Mouse (Mus musculus) MEL (cell line): ENCODE measurements around the gene Gdi2. TPM values are rescaled to one million over a fixed set of nuclear protein-coding genes. Genes with fewer than 3 reads are reported as not detected.

ENCODE experiments used
- DNase-seq: peaks from one replicate; pipeline ENCODE4 v3.0.0; 2011; ENCODE audit warnings: low read depth, low spot score
- H3K27ac ChIP-seq: 2 replicates; pipeline ENCODE4 v1.5.1; 2012; ENCODE audit warnings: low read depth, mild to moderate bottlenecking, control low read depth, low read length, moderate library complexity; ENCODE audit not compliant: control insufficient read depth
- H3K27me3 ChIP-seq, 2 experiments: fragments of 150-350 bp in 1 of 2; sonication (generic) in 1 of 2; 2 replicates each; pipeline ENCODE4 v1.6.1; 2012; ENCODE audit warnings: low read length in 2 of 2, mild to moderate bottlenecking in 2 of 2, improper control_type of control experiment in 1 of 2, moderate library complexity in 1 of 2; ENCODE audit not compliant: insufficient read depth in 2 of 2, control insufficient read depth in 1 of 2
- H3K36me3 ChIP-seq, 2 experiments: 2 replicates each; pipeline ENCODE4 v1.6.1; 2012 to 2014; ENCODE audit warnings: low read length in 2 of 2, improper control_type of control experiment in 1 of 2, inconsistent platforms in 1 of 2, mild to moderate bottlenecking in 1 of 2; ENCODE audit not compliant: insufficient read depth in 2 of 2, control insufficient read depth in 1 of 2
- H3K4me1 ChIP-seq, 2 experiments: fragments of 150-350 bp in 1 of 2; sonication (generic) in 1 of 2; 2 replicates each; pipeline ENCODE4 v1.6.1; 2012; ENCODE audit warnings: low read length in 2 of 2, improper control_type of control experiment in 1 of 2, mild to moderate bottlenecking in 1 of 2; ENCODE audit not compliant: insufficient read depth in 2 of 2, control insufficient read depth in 1 of 2
- H3K4me3 ChIP-seq, 2 experiments: fragments of 150-350 bp in 1 of 2; sonication (generic) in 1 of 2; 2 replicates each; pipeline ENCODE4 v1.5.1; 2012; ENCODE audit warnings: low read depth in 2 of 2, low read length in 2 of 2, mild to moderate bottlenecking in 2 of 2, moderate library complexity in 2 of 2, control low read depth in 1 of 2, improper control_type of control experiment in 1 of 2; ENCODE audit not compliant: control insufficient read depth in 1 of 2, insufficient read depth in 1 of 2
- H3K79me2 ChIP-seq: 2 replicates; pipeline ENCODE4 v1.6.1; 2012; ENCODE audit warnings: mild to moderate bottlenecking, low read length, moderate library complexity; ENCODE audit not compliant: control insufficient read depth, poor library complexity, insufficient read depth
- H3K9ac ChIP-seq: 2 replicates; pipeline ENCODE4 v1.6.1; 2012; ENCODE audit warnings: low read depth, mild to moderate bottlenecking, control low read depth, low read length, moderate library complexity; ENCODE audit not compliant: control insufficient read depth, poor library complexity, severe bottlenecking
- H3K9me3 ChIP-seq: fragments of 150-350 bp; sonication (generic); replicated peaks from 2 replicates; pipeline ENCODE4 v1.6.1; 2012; ENCODE audit warnings: mild to moderate bottlenecking, low read length, improper control_type of control experiment, moderate library complexity; ENCODE audit not compliant: insufficient read depth
- BHLHE40 ChIP-seq: IDR thresholded peaks from 2 replicates; pipeline ENCODE4 v1.6.1; 2012; ENCODE audit warnings: low read depth, mild to moderate bottlenecking, inconsistent platforms, low read length, improper control_type of control experiment, borderline replicate concordance
- CHD1 ChIP-seq: IDR thresholded peaks from 2 replicates; pipeline ENCODE4 v1.6.1; 2012; ENCODE audit warnings: low read depth, mild to moderate bottlenecking, inconsistent platforms, low read length, improper control_type of control experiment
- CHD2 ChIP-seq: IDR thresholded peaks from 2 replicates; pipeline ENCODE4 v1.6.1; 2011; ENCODE audit warnings: low read length, improper control_type of control experiment
- CTCF ChIP-seq, 3 experiments: IDR thresholded peaks in 2 of 3; conservative IDR thresholded peaks in 1 of 3; 2 replicates each; pipeline ENCODE4 v1.5.1; 2011 to 2012; ENCODE audit warnings: low read length in 3 of 3, low read depth in 2 of 3, mild to moderate bottlenecking in 2 of 3, improper control_type of control experiment in 1 of 3, inconsistent platforms in 1 of 3, mixed read lengths in 1 of 3, moderate library complexity in 1 of 3; ENCODE audit not compliant: control insufficient read depth in 1 of 3, insufficient read depth in 1 of 3, poor library complexity in 1 of 3, severe bottlenecking in 1 of 3
- ETS1 ChIP-seq: IDR thresholded peaks from 2 replicates; pipeline ENCODE4 v1.6.1; 2012; ENCODE audit warnings: low read depth, mild to moderate bottlenecking, inconsistent platforms, low read length, improper control_type of control experiment, moderate library complexity
- HCFC1 ChIP-seq: IDR thresholded peaks from 2 replicates; pipeline ENCODE4 v1.6.1; 2012; ENCODE audit warnings: low read depth, mild to moderate bottlenecking, inconsistent platforms, low read length, improper control_type of control experiment, moderate library complexity
- JUND ChIP-seq: IDR thresholded peaks from 2 replicates; pipeline ENCODE4 v1.6.1; 2011; ENCODE audit warnings: low read depth, mild to moderate bottlenecking, improper control_type of control experiment, low read length
- MAX ChIP-seq: IDR thresholded peaks from 2 replicates; pipeline ENCODE4 v1.6.1; 2011; ENCODE audit warnings: low read length, improper control_type of control experiment
- MEF2A ChIP-seq: IDR thresholded peaks from 2 replicates; pipeline ENCODE4 v1.6.1; 2014; ENCODE audit warnings: low read depth, mild to moderate bottlenecking, inconsistent platforms, low read length, improper control_type of control experiment; ENCODE audit not compliant: poor library complexity, insufficient replicate concordance, severe bottlenecking; ENCODE audit errors: extremely low read depth
- MXI1 ChIP-seq: IDR thresholded peaks from 2 replicates; pipeline ENCODE4 v1.6.1; 2011; ENCODE audit warnings: mild to moderate bottlenecking, low read depth, low read length, improper control_type of control experiment
- MYB ChIP-seq: IDR thresholded peaks from 2 replicates; pipeline ENCODE4 v1.6.1; 2011; ENCODE audit warnings: mild to moderate bottlenecking, low read depth, low read length, improper control_type of control experiment
- MYC ChIP-seq: IDR thresholded peaks from 2 replicates; pipeline ENCODE4 v1.6.1; 2011; ENCODE audit warnings: low read depth, mild to moderate bottlenecking, low read length, improper control_type of control experiment, moderate library complexity
- NRF1 ChIP-seq: IDR thresholded peaks from 2 replicates; pipeline ENCODE4 v1.6.1; 2014; ENCODE audit warnings: low read depth, mild to moderate bottlenecking, inconsistent platforms, low read length, improper control_type of control experiment, moderate library complexity; ENCODE audit not compliant: poor library complexity, insufficient read depth, severe bottlenecking
- POLR2A ChIP-seq, 2 experiments: IDR thresholded peaks; 2 replicates each; pipeline ENCODE4 v1.6.1; 2011 to 2012; ENCODE audit warnings: low read length in 2 of 2, mild to moderate bottlenecking in 2 of 2, control low read depth in 1 of 2, improper control_type of control experiment in 1 of 2, low read depth in 1 of 2, moderate library complexity in 1 of 2; ENCODE audit not compliant: control insufficient read depth in 1 of 2, insufficient read depth in 1 of 2, poor library complexity in 1 of 2
- POLR2AphosphoS5 ChIP-seq: IDR thresholded peaks from 2 replicates; pipeline ENCODE4 v1.6.1; 2012; ENCODE audit warnings: low read depth, borderline replicate concordance, mild to moderate bottlenecking, inconsistent platforms, low read length, moderate library complexity, mixed read lengths
- RAD21 ChIP-seq: IDR thresholded peaks from 2 replicates; pipeline ENCODE4 v1.6.1; 2011; ENCODE audit warnings: mild to moderate bottlenecking, low read depth, low read length, improper control_type of control experiment
- SIN3A ChIP-seq: IDR thresholded peaks from 2 replicates; pipeline ENCODE4 v1.6.1; 2012; ENCODE audit warnings: low read length, improper control_type of control experiment, inconsistent platforms
- SMC3 ChIP-seq: IDR thresholded peaks from 2 replicates; pipeline ENCODE4 v1.6.1; 2011; ENCODE audit warnings: low read depth, low read length, improper control_type of control experiment
- TCF12 ChIP-seq: IDR thresholded peaks from 2 replicates; pipeline ENCODE4 v1.6.1; 2014; ENCODE audit warnings: low read depth, mild to moderate bottlenecking, inconsistent platforms, low read length, improper control_type of control experiment, moderate library complexity
- ZC3H11A ChIP-seq: IDR thresholded peaks from 2 replicates; pipeline ENCODE4 v1.6.1; 2012; ENCODE audit warnings: low read depth, mild to moderate bottlenecking, inconsistent platforms, low read length, improper control_type of control experiment
- ZKSCAN1 ChIP-seq: IDR thresholded peaks from 2 replicates; pipeline ENCODE4 v1.6.1; 2012; ENCODE audit warnings: low read depth, mild to moderate bottlenecking, inconsistent platforms, low read length, improper control_type of control experiment, moderate library complexity
- ZMIZ1 ChIP-seq: IDR thresholded peaks from 2 replicates; pipeline ENCODE4 v1.6.1; 2012; ENCODE audit warnings: low read depth, mild to moderate bottlenecking, inconsistent platforms, low read length, improper control_type of control experiment, moderate library complexity
- polyA plus RNA-seq, 2 experiments: library from polyadenylated mRNA; stranded (reverse) in 1 of 2; unstranded in 1 of 2; fragments of >175 nt in 1 of 2; fragments of >200 nt in 1 of 2; gene quantifications; 2 replicates each; pipeline versions ENCODE4 v1.2.1 to v1.2.4; 2012; ENCODE audit warnings: low replicate concordance in 2 of 2, low read depth in 1 of 2; ENCODE audit not compliant: insufficient read length in 2 of 2, insufficient read depth in 1 of 2, missing spikeins in 1 of 2
- total RNA-seq: library from RNA; depleted of rRNA; stranded (reverse); fragments of 300-350 nt; gene quantifications from 2 replicates; pipeline ENCODE4 v1.2.3, GENCODE M21; 2012

Gdi2 gene
- total and polyA plus RNA-seq, 3 experiments = 244 to 470 (median 305) TPM

DNA sequence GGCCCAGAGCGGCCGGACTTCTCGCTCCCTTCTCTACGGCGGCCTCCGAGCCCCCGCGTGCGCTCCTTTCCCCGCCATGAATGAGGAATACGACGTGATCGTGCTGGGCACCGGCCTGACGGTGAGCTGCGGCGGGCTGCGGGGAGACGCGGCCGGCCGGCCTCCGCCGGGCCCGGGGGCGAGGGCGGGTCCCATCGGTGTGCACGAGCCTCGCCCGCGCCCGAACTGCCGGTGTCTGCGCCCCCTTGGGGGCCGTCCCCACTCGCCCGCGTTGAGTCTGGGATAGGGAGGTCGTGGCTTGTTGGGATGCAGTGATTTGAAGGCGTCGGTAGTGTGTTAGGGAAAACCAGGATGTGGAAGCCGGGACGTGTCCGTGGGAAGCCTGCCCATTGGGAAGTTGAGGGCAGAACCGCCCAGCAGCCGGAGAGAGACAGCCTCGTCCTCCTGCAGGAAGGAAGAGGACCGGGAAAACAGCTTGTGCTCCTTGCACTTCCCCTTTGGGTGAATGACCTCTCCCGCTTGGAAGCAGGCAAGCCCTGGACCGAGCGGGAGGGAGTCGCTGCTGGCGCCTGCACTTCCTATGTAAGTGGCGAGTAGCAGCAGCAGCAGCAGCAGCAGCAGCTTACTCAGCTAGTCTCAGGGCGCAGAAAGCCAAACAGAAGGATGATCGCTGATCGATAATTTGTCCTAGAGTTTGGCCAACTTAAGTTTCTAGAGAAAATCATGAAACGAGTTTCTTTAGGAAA lies 533 bp downstream of the Gdi2 start:
- peak overlapping the region; percentile 99 for H3K9ac ChIP-seq
- H3K27ac ChIP-seq = peak overlapping the region; percentile 77
- TF ChIP-seq CTCF (IDR thresholded peaks at IDR 0.05 in 2 of 3, conservative IDR thresholded peaks at IDR 0.05 in 1 of 3; ENCODE audit: control insufficient read depth in 1 of 3, insufficient read depth in 1 of 3, low read depth in 2 of 3, low read length in 3 of 3, poor library complexity in 1 of 3, severe bottlenecking in 1 of 3) (no peak), POLR2A (IDR thresholded peaks at IDR 0.05; ENCODE audit: control insufficient read depth in 1 of 2, insufficient read depth in 1 of 2, low read depth in 1 of 2, low read length in 2 of 2, poor library complexity in 1 of 2) (peak in 1 of 2 experiments; percentile 19; a peak in 1 of 4 replicates), SMC3 (no peak), ZC3H11A (no peak), TCF12 (no peak)
- H3K27me3 ChIP-seq = no peaks in the 10 kb centered on the region
- H3K4me3 ChIP-seq = peak overlapping the region; percentile 92
- peaks cover 23 to 24% of the 10 kb centered on the region in 2 experiments for H3K4me1 ChIP-seq
- H3K9me3 ChIP-seq = no peaks in the 10 kb centered on the region
- peaks cover 10 to 47% of the 10 kb centered on the region in 2 experiments; a peak in 3 of 4 replicates for H3K36me3 ChIP-seq
- DNase-seq = peak; percentile 70
- peaks cover 54% of the 10 kb centered on the region for H3K79me2 ChIP-seq

DNA sequence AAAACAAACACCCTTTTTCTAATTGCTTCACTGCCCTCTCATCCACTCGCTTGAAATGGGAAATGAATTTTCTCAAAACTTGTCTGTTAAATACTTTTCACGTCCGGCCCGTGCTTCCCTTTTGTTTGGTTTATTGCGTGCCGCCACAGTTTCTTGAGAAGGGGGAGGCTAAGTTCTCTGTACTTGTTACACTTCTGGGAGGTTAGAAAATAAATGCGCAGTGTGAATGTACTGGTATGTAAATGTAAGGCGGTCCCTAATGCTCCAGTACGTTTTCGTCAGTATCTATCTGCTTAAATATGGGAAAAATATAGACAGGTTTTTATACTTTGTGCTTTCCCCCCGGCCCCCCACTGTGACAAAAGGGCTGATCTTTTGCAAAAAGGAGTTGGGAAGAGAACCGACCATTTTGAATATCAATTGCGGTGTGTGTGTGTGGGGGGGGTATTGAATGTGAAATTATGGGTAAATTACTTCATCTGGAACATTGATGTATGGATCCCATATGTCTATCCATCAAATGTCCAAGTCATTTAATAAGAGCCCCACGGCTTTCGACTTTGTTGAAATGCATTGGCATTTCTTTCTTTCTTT lies 1.2 kb downstream of the Gdi2 start:
- peak; percentile 74 for DNase-seq
- Histone ChIP-seq H3K27me3 (no peaks in the 10 kb centered on the region), H3K9me3 (no peaks in the 10 kb centered on the region), H3K36me3 (peaks cover 10 to 48% of the 10 kb centered on the region in 2 experiments; a peak in 3 of 4 replicates), H3K79me2 (peaks cover 59% of the 10 kb centered on the region), H3K27ac (peak overlapping the region; percentile 77), H3K4me3 (peak overlapping the region; percentile 92), H3K4me1 (peaks cover 18 to 24% of the 10 kb centered on the region in 2 experiments), H3K9ac (peak overlapping the region; percentile 99)
- TF ChIP-seq ZMIZ1 (no peak), MYC (0 out of 2 replicates have a peak, but pooled peaks have one; percentile 23), SIN3A (peak; percentile 31), CTCF (IDR thresholded peaks at IDR 0.05 in 2 of 3, conservative IDR thresholded peaks at IDR 0.05 in 1 of 3; ENCODE audit: control insufficient read depth in 1 of 3, insufficient read depth in 1 of 3, low read depth in 2 of 3, low read length in 3 of 3, poor library complexity in 1 of 3, severe bottlenecking in 1 of 3) (no peak), MXI1 (peak; percentile 64)

GRCm38 (mm10) chr13:3540166-3540565 lies 2.3 kb downstream of the Gdi2 start:
- Histone ChIP-seq H3K27ac (no peak overlapping the region), H3K4me1 (peaks cover 26 to 30% of the 10 kb centered on the region in 2 experiments), H3K9ac (peak overlapping the region; percentile 35), H3K36me3 (peaks cover 10 to 58% of the 10 kb centered on the region in 2 experiments; a peak in 3 of 4 replicates), H3K79me2 (peaks cover 68% of the 10 kb centered on the region), H3K4me3 (peak overlapping the region; percentile 21 to 92; a peak in 3 of 4 replicates), H3K27me3 (no peaks in the 10 kb centered on the region), H3K9me3 (no peaks in the 10 kb centered on the region)
- no peak for DNase-seq
- TF ChIP-seq POLR2AphosphoS5 (no peak), CHD1 (no peak), RAD21 (no peak), NRF1 (no peak), MYB (no peak), SIN3A (no peak), MXI1 (no peak), BHLHE40 (no peak), MAX (no peak), TCF12 (no peak), MEF2A (no peak), ZKSCAN1 (no peak), CHD2 (no peak), MYC (no peak), HCFC1 (no peak), JUND (no peak), ETS1 (no peak)
